13 mouse cellular contexts compared by ENCODE assay signal in the genomic region with DNA sequence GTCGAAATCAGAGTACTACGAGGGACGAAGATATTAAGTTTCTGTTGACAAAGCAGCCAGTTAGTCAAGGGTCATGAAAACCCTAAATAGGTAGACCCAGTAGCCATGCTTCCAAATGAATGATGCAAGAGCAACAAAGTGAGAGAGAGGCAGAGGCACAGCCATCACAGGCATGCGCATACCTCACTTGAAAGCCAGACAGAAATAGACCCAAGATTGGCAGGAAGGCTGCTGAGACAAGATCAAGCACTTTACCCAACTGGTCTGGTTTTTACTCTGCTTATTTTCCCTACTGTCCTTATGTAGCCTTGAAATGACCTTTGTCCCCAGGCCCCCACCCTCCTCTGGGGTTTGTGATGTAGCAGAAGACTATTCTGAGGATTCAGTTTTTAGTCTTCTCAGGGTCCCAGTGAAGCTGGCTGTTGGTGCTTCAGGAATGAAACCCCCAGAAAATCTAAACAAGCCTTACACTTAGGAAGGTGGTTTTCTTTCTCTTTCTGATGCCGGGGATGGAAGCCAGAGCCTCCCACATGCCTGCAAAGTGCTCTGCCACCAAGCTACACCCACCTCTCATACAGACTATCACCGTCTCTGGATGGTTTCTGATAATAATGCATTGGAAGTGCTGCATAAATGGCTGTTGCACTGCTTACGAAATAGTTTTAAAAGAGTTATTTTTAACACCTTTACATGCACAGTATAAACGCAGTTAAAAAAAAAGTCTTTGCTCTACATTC. TPM values are rescaled to one million over a fixed set of nuclear protein-coding genes. Genes with fewer than 3 reads are reported as not detected.
A peak's percentile ranks its signal among the peaks of the same experiment; 100 is the strongest.
DNase-seq lines count a peak whose midpoint lies in the region.
"Had no signal": no experiment of that assay in that cellular context is flagged by ENCODE, and none has a peak within 500 bp of the region (broad histone marks: within the 10 kb centered on the region; RNA-seq: fewer than 3 reads in every experiment).

No protein-coding gene starts in this region.

- DNase-seq in heart, adult 18-20 months = peak; percentile 2 to 4
- no peak for DNase-seq in heart, postnatal 36 days
- DNase-seq in layer of hippocampus, adult 9-10 months (ENCODE audit: low spot score) = peak; percentile 5
- DNase-seq in layer of hippocampus, postnatal 14 days (ENCODE audit: low spot score in 2 of 2) = no peak
- DNase-seq in brain, adult 2 months (ENCODE audit: low read depth, low spot score) = peak; percentile 77
- peak; percentile 40 to 77 for DNase-seq in left cerebral cortex, postnatal 25 days (ENCODE audit: low spot score in 2 of 2)
- no peak for DNase-seq in urinary bladder, postnatal 4 days (ENCODE audit: low spot score in 2 of 2)
- no peak for DNase-seq in lung, postnatal 36 days
- DNase-seq: adrenal gland, postnatal 10 days; cerebellum, adult 18-20 months; gastrocnemius, postnatal 14 days; liver, postnatal 0 days; thymus, adult 18-20 months had no signal

- intact Hi-C loops in heart, postnatal 36 days (cut with DNase I) = no loop called here
- intact Hi-C loops in left cerebral cortex, postnatal 25 days (cut with DNase I) = loop anchor here (1.0 kb wide), 1 partner anchor 112 kb away; no protein-coding TSS in a partner anchor

RNA-seq across cellular contexts. Expression of a gene that starts 30.3 kb away (rescaled TPM):
- under 1 TPM; 0.03 to 0.05 TPM for total RNA-seq in heart, adult 18-20 months (2021)
- under 1 TPM in 1 of 2 experiments, not detected in 1; 0.05 TPM for total RNA-seq in heart, postnatal 36 days (2021)
- 10 to 100 TPM; 18.7 to 22.9 TPM for total RNA-seq in layer of hippocampus, postnatal 14 days (2021)
- 10 to 100 TPM; 20.8 to 27.9 TPM for total RNA-seq in left cerebral cortex, postnatal 25 days (2021)

Comparison
In these comparisons a context has a peak if more than half of its experiments do, and no peak if none do; other contexts are left out.
1. DNase-seq: peak in heart, adult 18-20 months (2 of 2), layer of hippocampus, adult 9-10 months (single experiment), brain, adult 2 months (single experiment) and left cerebral cortex, postnatal 25 days (2 of 2); none in heart, postnatal 36 days (0 of 2), layer of hippocampus, postnatal 14 days (0 of 2), urinary bladder, postnatal 4 days (0 of 2) and lung, postnatal 36 days (single experiment).
2. RNA of a gene that starts 30.3 kb away (total RNA-seq): 20.8 to 27.9 TPM in left cerebral cortex, postnatal 25 days and 18.7 to 22.9 TPM in layer of hippocampus, postnatal 14 days; 0.05 TPM in heart, postnatal 36 days and 0.03 to 0.05 TPM in heart, adult 18-20 months; every median in the first group is over 10 times any median in the second.